Mouse (Mus musculus): ENCODE measurements around the gene Pik3r6.

- no peak for TF ChIP-seq CTCF (IDR thresholded peaks at IDR 0.05; ENCODE audit: low read depth, low read length)
- no peak for TF ChIP-seq POLR2A (IDR thresholded peaks at IDR 0.05; ENCODE audit: borderline replicate concordance, low read depth, low read length)
These were observed 81.2 kb downstream of the Pik3r6 start for GRCm38 (mm10) chr11:68583906-68584480.
